Mouse (Mus musculus) left cerebral cortex, postnatal 14 days (tissue): ENCODE results near the gene Depdc7. TPM values are rescaled to one million over a fixed set of nuclear protein-coding genes. Genes with fewer than 3 reads are reported as not detected.

Experiments
- DNase-seq, 2 experiments: peaks; one replicate each; pipeline ENCODE4 v3.0.0; 2021 to 2022; ENCODE audit warnings: low spot score in 2 of 2, mixed read lengths in 1 of 2
- intact Hi-C: fragments of 180-260 bp; cut with DNase I; formaldehyde crosslinking; loops from one replicate; pipeline ENCODE4 v1.15.1; 2025
- total RNA-seq, 2 experiments: library from RNA; stranded (reverse); gene quantifications; 2 replicates each; pipeline ENCODE4 v1.2.3; 2021

Gene Depdc7
- total RNA-seq, 2 experiments from 2014 or later = 1.0 to 1.7 TPM

GRCm38 (mm10) chr2:104722021-104722420 is 20.7 kb downstream of the Depdc7 start:
- DNase-seq = no peak
- intact Hi-C loops = no loop called here

- intact Hi-C loops = no loop called here
- no peak for DNase-seq
Measured at GRCm38 (mm10) chr2:104717827-104718226, 24.9 kb downstream of the Depdc7 start.

GRCm38 (mm10) chr2:104717231-104717735 is 25.4 kb downstream of the Depdc7 start:
- no peak for DNase-seq
- intact Hi-C loops = no loop called here

GRCm38 (mm10) chr2:104716279-104716678 is 26.4 kb downstream of the Depdc7 start, which contains the start of gene Pin1rt1:
Gene Pin1rt1, minus strand, starts transcription at chr2:104716379.
- intact Hi-C loops = no loop called here

GRCm38 (mm10) chr2:104714254-104714691 is 28.4 kb downstream of the Depdc7 start:
- no peak for DNase-seq
- intact Hi-C loops = no loop called here

More at GRCm38 (mm10) chr2:104716279-104716678, 26.4 kb downstream of the Depdc7 start, which contains the start of gene Pin1rt1:
- no peak for DNase-seq

GRCm38 (mm10) chr2:104712486-104712809 is 30.2 kb downstream of the Depdc7 start:
- intact Hi-C loops = no loop called here
- DNase-seq = no peak

- intact Hi-C loops = no loop called here
- peak; percentile 64 to 67 for DNase-seq
Measured at GRCm38 (mm10) chr2:104711585-104712485, 30.8 kb downstream of the Depdc7 start, which contains the start of gene Tcp11l1. Gene Tcp11l1, minus strand, starts transcription at chr2:104712169.

GRCm38 (mm10) chr2:104710670-104711370 is 31.9 kb downstream of the Depdc7 start:
- no peak for DNase-seq
- intact Hi-C loops = no loop called here

GRCm38 (mm10) chr2:104709786-104710337 is 32.8 kb downstream of the Depdc7 start:
- DNase-seq = no peak
- intact Hi-C loops = no loop called here

GRCm38 (mm10) chr2:104704355-104704754 is 38.3 kb downstream of the Depdc7 start:
- no peak for DNase-seq
- intact Hi-C loops = no loop called here

- DNase-seq = no peak
- intact Hi-C loops = no loop called here
Measured at GRCm38 (mm10) chr2:104703158-104703557, 39.5 kb downstream of the Depdc7 start.

GRCm38 (mm10) chr2:104699659-104700058 is 43.0 kb downstream of the Depdc7 start:
- intact Hi-C loops = no loop called here
- DNase-seq = no peak

- no peak for DNase-seq
- intact Hi-C loops = no loop called here
Measured at GRCm38 (mm10) chr2:104692551-104692950, 50.1 kb downstream of the Depdc7 start.

- intact Hi-C loops = no loop called here
- no peak for DNase-seq
Measured at GRCm38 (mm10) chr2:104690720-104691119, 52.0 kb downstream of the Depdc7 start.

GRCm38 (mm10) chr2:104688724-104689123 is 54.0 kb downstream of the Depdc7 start:
- intact Hi-C loops = loop anchor here (5.0 to 10.0 kb wide), 2 partner anchors 54 to 196 kb away; partner anchors contain the start of gene Depdc7
- no peak for DNase-seq

- intact Hi-C loops = loop anchor here (5.0 to 10.0 kb wide), 2 partner anchors 54 to 196 kb away; partner anchors contain the start of gene Depdc7
- DNase-seq = no peak
Measured at GRCm38 (mm10) chr2:104688321-104688720, 54.4 kb downstream of the Depdc7 start.

GRCm38 (mm10) chr2:104687261-104687660 is 55.4 kb downstream of the Depdc7 start:
- intact Hi-C loops = loop anchor here (5.0 to 10.0 kb wide), 2 partner anchors 55 to 198 kb away; partner anchors contain the start of gene Depdc7
- no peak for DNase-seq

GRCm38 (mm10) chr2:104685418-104685817 is 57.3 kb downstream of the Depdc7 start:
- intact Hi-C loops = loop anchor here (1.0 to 10.0 kb wide), 3 partner anchors 57 to 199 kb away; partner anchors contain the start of gene Depdc7
- peak; percentile 83 to 89 for DNase-seq

- DNase-seq = no peak
- intact Hi-C loops = loop anchor here (1.0 to 10.0 kb wide), 3 partner anchors 58 to 200 kb away; partner anchors contain the start of gene Depdc7
Measured at GRCm38 (mm10) chr2:104684771-104685170, 57.9 kb downstream of the Depdc7 start.
